Mouse (Mus musculus): ENCODE measurements around the gene Vipr1. TPM values are rescaled to one million over a fixed set of nuclear protein-coding genes. Genes with fewer than 3 reads are reported as not detected.

Vipr1 gene
- polyA plus RNA-seq, 1 experiment from 2014 or later: 0.73 TPM

Other genes starting within 250 kb of the Vipr1 start
- 1.0 and 1.2 TPM in 2 replicates for gene Cck, start 147.0 kb upstream of the Vipr1 start, polyA plus RNA-seq (2016; fragmentation: Nextera tagmentation; extraction: Ambion mirVana)
- 0.63 TPM in 1 of 2 replicates, not detected in the other for gene Lyzl4, start 620 bp upstream of the Vipr1 start, polyA plus RNA-seq (2016; fragmentation: Nextera tagmentation; extraction: Ambion mirVana)
- gene Sec22c, start 62.8 kb downstream of the Vipr1 start, polyA plus RNA-seq (2016; fragmentation: Nextera tagmentation; extraction: Ambion mirVana): 16.8 and 18.0 TPM in 2 replicates
- gene Ss18l2, start 67.6 kb downstream of the Vipr1 start, polyA plus RNA-seq (2016; fragmentation: Nextera tagmentation; extraction: Ambion mirVana): 96.2 and 117 TPM in 2 replicates
- gene Nktr, start 76.5 kb downstream of the Vipr1 start, polyA plus RNA-seq (2016; fragmentation: Nextera tagmentation; extraction: Ambion mirVana): 73.7 and 85.5 TPM in 2 replicates
- gene Zfp651, start 116.6 kb downstream of the Vipr1 start, polyA plus RNA-seq (2016; fragmentation: Nextera tagmentation; extraction: Ambion mirVana): 15.4 and 20.1 TPM in 2 replicates
- 2.9 and 3.6 TPM in 2 replicates for gene Klhl40, start 134.9 kb downstream of the Vipr1 start, polyA plus RNA-seq (2016; fragmentation: Nextera tagmentation; extraction: Ambion mirVana)
- gene Hhatl, start 149.8 kb downstream of the Vipr1 start, polyA plus RNA-seq (2016; fragmentation: Nextera tagmentation; extraction: Ambion mirVana): 0.40 TPM in 1 of 2 replicates, not detected in the other
- 1.3 and 1.5 TPM in 2 replicates for gene Ccdc13, start 196.7 kb downstream of the Vipr1 start, polyA plus RNA-seq (2016; fragmentation: Nextera tagmentation; extraction: Ambion mirVana)
- 128 and 154 TPM in 2 replicates for gene Higd1a, start 215.6 kb downstream of the Vipr1 start, polyA plus RNA-seq (2016; fragmentation: Nextera tagmentation; extraction: Ambion mirVana)

Measured in embryonic facial prominence, embryonic 12.5 days (tissue).